Mouse (Mus musculus): Measurements from ENCODE around the gene Aqp6. TPM values are rescaled to one million over a fixed set of nuclear protein-coding genes. Genes with fewer than 3 reads are reported as not detected.

The Aqp6 gene
- polyA plus RNA-seq, 1 experiment from 2014 or later = not detected

GRCm38 (mm10) chr15:99653291-99653690 is 52.1 kb downstream of the Aqp6 start:
- peak; percentile 33 for DNase-seq (ENCODE audit: extremely low spot score, low spot score)
- Histone ChIP-seq H3K9me3 (no peaks in the 10 kb centered on the region), H3K4me1 (peaks cover 53% of the 10 kb centered on the region), H3K36me3 (replicated peaks) (no peaks in the 10 kb centered on the region), H3K27ac (0 out of 2 replicates have a peak overlapping the region, but pooled peaks have one; percentile 36), H3K4me3 (peak overlapping the region; percentile 42), H3K27me3 (ENCODE audit: poor library complexity, severe bottlenecking) (peaks cover 52% of the 10 kb centered on the region)
- 12% methylated on average over 8 of the region's 8 CpGs for WGBS

DNA sequence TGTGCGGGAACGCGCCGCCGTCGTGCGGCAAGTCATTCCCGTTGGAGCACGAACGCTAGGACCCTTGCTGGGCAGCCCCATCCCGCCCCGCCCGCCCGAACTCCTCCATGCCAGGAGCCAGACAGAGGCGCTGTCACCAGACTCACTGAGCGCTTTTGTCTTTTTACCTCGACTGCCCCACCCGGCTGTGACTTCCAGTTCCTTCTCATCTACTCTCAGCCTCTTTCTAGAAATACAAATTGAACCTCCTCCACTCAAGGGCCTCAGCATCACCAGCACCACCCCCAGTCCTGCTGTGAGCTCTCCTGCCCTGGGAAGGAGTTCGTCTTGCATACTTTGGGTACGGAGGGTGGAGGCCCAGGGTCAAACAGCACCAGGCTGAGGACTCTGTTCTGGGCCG is 52.7 kb downstream of the Aqp6 start:
- WGBS = 3% methylated on average over 21 of the region's 21 CpGs

More for the DNA sequence above, 52.7 kb downstream of the Aqp6 start:
- H3K9me3 ChIP-seq = no peaks in the 10 kb centered on the region
- H3K36me3 ChIP-seq (replicated peaks) = no peaks in the 10 kb centered on the region
- peaks cover 51% of the 10 kb centered on the region for H3K4me1 ChIP-seq
- DNase-seq (ENCODE audit: extremely low spot score, low spot score) = no peak
- peaks cover 52% of the 10 kb centered on the region for H3K27me3 ChIP-seq (ENCODE audit: poor library complexity, severe bottlenecking)
- peak overlapping the region; percentile 42 for H3K4me3 ChIP-seq
- peak overlapping the region; percentile 36 for H3K27ac ChIP-seq

Other genes starting within 250 kb of the Aqp6 start
- 14.3 and 16.9 TPM in 2 replicates for gene Fmnl3, start 230.9 kb upstream of the Aqp6 start, polyA plus RNA-seq (2016; fragmentation: Nextera tagmentation; extraction: Ambion mirVana)
- 267 and 272 TPM in 2 replicates for gene Tmbim6, start 208.5 kb upstream of the Aqp6 start, polyA plus RNA-seq (2016; fragmentation: Nextera tagmentation; extraction: Ambion mirVana)
- 10.9 and 13.7 TPM in 2 replicates for gene Nckap5l, start 143.7 kb upstream of the Aqp6 start, polyA plus RNA-seq (2016; fragmentation: Nextera tagmentation; extraction: Ambion mirVana)
- 19.6 and 20.5 TPM in 2 replicates for gene Bcdin3d, start 126.7 kb upstream of the Aqp6 start, polyA plus RNA-seq (2016; fragmentation: Nextera tagmentation; extraction: Ambion mirVana)
- 0.32 and 0.44 TPM in 2 replicates for gene Faim2, start 73.2 kb upstream of the Aqp6 start, polyA plus RNA-seq (2016; fragmentation: Nextera tagmentation; extraction: Ambion mirVana)
- not detected in 2 replicates for gene Aqp2, start 22.3 kb upstream of the Aqp6 start, polyA plus RNA-seq (2016; fragmentation: Nextera tagmentation; extraction: Ambion mirVana)
- gene Aqp5, start 10.6 kb upstream of the Aqp6 start, polyA plus RNA-seq (2016; fragmentation: Nextera tagmentation; extraction: Ambion mirVana) = not detected in 2 replicates
- 193 and 201 TPM in 2 replicates for gene Racgap1, start 50.3 kb downstream of the Aqp6 start, polyA plus RNA-seq (2016; fragmentation: Nextera tagmentation; extraction: Ambion mirVana)
- 2.2 and 2.4 TPM in 2 replicates for gene Asic1, start 69.0 kb downstream of the Aqp6 start, polyA plus RNA-seq (2016; fragmentation: Nextera tagmentation; extraction: Ambion mirVana)
- gene Smarcd1, start 100.7 kb downstream of the Aqp6 start, polyA plus RNA-seq (2016; fragmentation: Nextera tagmentation; extraction: Ambion mirVana) = 91.5 TPM in 2 replicates
- not detected in 2 replicates for gene Gm17349, start 104.1 kb downstream of the Aqp6 start, polyA plus RNA-seq (2016; fragmentation: Nextera tagmentation; extraction: Ambion mirVana)
- gene Gpd1, start 116.1 kb downstream of the Aqp6 start, polyA plus RNA-seq (2016; fragmentation: Nextera tagmentation; extraction: Ambion mirVana) = 0.38 and 0.54 TPM in 2 replicates
- gene Cox14, start 124.2 kb downstream of the Aqp6 start, polyA plus RNA-seq (2016; fragmentation: Nextera tagmentation; extraction: Ambion mirVana) = 140 and 146 TPM in 2 replicates
- 57.6 and 59.5 TPM in 2 replicates for gene Cers5, start 171.5 kb downstream of the Aqp6 start, polyA plus RNA-seq (2016; fragmentation: Nextera tagmentation; extraction: Ambion mirVana)